Mouse (Mus musculus): Measurements from ENCODE around the gene Rarg.

DNA sequence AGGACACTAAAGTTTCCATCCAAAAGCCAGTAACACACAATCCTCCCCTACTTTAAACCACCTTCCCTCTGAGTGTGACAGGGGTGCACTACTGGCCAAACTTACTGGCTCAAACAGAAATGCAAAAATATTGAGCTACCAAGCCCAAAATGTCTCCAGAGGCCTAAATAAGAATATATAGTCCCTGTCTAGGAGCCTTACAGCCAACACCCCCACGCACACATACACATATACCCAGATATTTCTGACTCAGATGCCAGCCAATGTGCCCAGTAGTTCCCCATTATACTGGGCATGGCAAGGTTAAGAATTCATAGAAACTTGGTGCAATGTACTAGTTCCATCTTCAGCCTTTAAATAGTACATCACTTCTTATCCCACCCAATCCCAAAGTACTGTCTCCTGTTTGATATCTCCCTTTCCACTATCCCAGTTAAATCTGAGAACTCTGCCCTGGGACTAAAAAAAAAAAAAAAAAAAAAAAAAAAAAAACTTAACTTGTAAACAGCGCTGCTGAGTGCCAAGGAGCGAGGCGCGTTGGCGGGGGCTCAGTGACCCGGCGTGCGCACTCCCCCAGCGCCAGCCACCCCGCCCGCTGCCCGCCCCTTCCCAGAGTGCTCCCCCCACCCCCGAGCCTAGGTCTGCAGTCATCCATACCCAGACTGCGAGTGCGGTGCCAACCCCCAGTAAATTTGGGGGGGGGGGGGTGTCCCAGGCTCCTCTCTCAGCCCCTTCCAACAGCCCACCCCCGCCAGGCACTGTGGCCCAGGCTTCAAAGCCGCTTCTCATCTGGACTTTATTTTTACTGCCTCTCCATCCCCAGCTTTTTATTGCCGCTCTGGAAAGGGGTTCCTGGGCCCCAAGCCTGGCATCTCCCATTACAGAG, 12.8 kb downstream of the Rarg start:
- no peak for TF ChIP-seq CTCF (IDR thresholded peaks at IDR 0.05; ENCODE audit: low read depth, low read length)
- TF ChIP-seq POLR2A (IDR thresholded peaks at IDR 0.05; ENCODE audit: borderline replicate concordance, low read depth, low read length): no peak

Measured in bone marrow macrophage, adult 2 months (primary cell).